Mouse (Mus musculus) olfactory bulb, adult 2 months (tissue): ENCODE results near the gene Tom1l2. TPM values are rescaled to one million over a fixed set of nuclear protein-coding genes. Genes with fewer than 3 reads are reported as not detected.

Experiments used
- H3K27ac ChIP-seq: fragments of 200-500 bp; 2 replicates; pipeline ENCODE4 v1.5.1; 2012; ENCODE audit warnings: low read depth, low read length; ENCODE audit not compliant: insufficient read depth
- H3K4me1 ChIP-seq: fragments of 200-500 bp; 2 replicates; pipeline ENCODE4 v1.6.1; 2012; ENCODE audit warnings: low read length; ENCODE audit not compliant: control insufficient read depth, insufficient read depth
- H3K4me3 ChIP-seq: fragments of 200-500 bp; 2 replicates; pipeline ENCODE4 v1.5.1; 2012; ENCODE audit warnings: mild to moderate bottlenecking, low read depth, low read length, moderate library complexity; ENCODE audit not compliant: insufficient read depth
- CTCF ChIP-seq: fragments of 200-500 bp; IDR thresholded peaks from 2 replicates; pipeline ENCODE4 v1.5.1; 2012; ENCODE audit warnings: low read depth, mild to moderate bottlenecking, low read length, moderate library complexity; ENCODE audit not compliant: insufficient read depth
- POLR2A ChIP-seq: fragments of 200-500 bp; IDR thresholded peaks from 2 replicates; pipeline ENCODE4 v1.6.1; 2012; ENCODE audit warnings: mild to moderate bottlenecking, low read depth, low read length, moderate library complexity; ENCODE audit not compliant: insufficient read depth
- WGBS: fragments of 180-500 bp; shearing (Covaris S2); methylation state at CpG from one replicate; pipeline ENCODE4 v1.1.7; 2018; 5-methylcytosine and 5-hydroxymethylcytosine counted together
- polyA plus RNA-seq: library from polyadenylated mRNA; stranded (reverse); fragments of >200 nt; gene quantifications from 2 replicates; pipeline ENCODE4 v1.2.4, GENCODE M21; 2012; ENCODE audit warnings: low replicate concordance; ENCODE audit not compliant: missing spikeins, insufficient read depth, insufficient read length

The Tom1l2 gene
- polyA plus RNA-seq, 1 experiment, result not detected

- 70% methylated on average over 10 of the region's 10 CpGs for WGBS
- TF ChIP-seq POLR2A (no peak), CTCF (no peak)
- peak overlapping the region; percentile 86 for H3K27ac ChIP-seq
- H3K4me1 ChIP-seq, result peaks cover 27% of the 10 kb centered on the region
- H3K4me3 ChIP-seq, result no peak overlapping the region
These were observed 50.2 kb downstream of the Tom1l2 start for GRCm38 (mm10) chr11:60302354-60303083.

- Histone ChIP-seq H3K4me1 (peaks cover 30% of the 10 kb centered on the region), H3K27ac (peak overlapping the region; percentile 86), H3K4me3 (no peak overlapping the region)
- TF ChIP-seq CTCF, result no peak
- no peak for TF ChIP-seq POLR2A
- 23% methylated on average over 5 of the region's 5 CpGs for WGBS
These were observed 51.0 kb downstream of the Tom1l2 start for GRCm38 (mm10) chr11:60301588-60302208.

DNA sequence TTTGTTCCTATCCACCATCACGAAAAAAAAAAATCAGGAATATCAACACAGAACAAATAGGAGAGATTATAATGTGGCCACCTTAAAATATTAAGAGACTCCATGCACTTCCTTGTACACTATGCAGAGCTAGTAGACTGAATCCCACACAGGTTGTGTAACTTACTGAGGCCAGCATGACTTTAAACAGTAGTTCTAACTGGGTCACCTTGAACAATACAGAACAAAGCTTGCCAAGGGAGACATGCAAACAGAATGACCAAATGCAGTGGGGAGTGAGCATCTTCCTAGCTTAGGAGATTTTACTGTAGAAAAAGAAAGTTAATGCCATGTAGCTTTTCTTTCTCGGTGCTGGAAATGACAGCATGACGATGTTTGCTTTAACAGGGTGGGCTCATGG is 52.4 kb downstream of the Tom1l2 start:
- H3K4me1 ChIP-seq, result peaks cover 27% of the 10 kb centered on the region
- TF ChIP-seq POLR2A, result no peak
- TF ChIP-seq CTCF, result no peak
- peak overlapping the region; percentile 27; the same call in 1 of the 2 replicates for H3K27ac ChIP-seq
- H3K4me3 ChIP-seq, result no peak overlapping the region
- WGBS, result 65% methylated on average over 3 of the region's 3 CpGs

- H3K4me1 ChIP-seq, result peaks cover 28% of the 10 kb centered on the region
- no peak overlapping the region for H3K4me3 ChIP-seq
- no peak for TF ChIP-seq POLR2A
- TF ChIP-seq CTCF, result no peak
- WGBS, result 88% methylated on average over 3 of the region's 3 CpGs
- no peak overlapping the region for H3K27ac ChIP-seq
These were observed 54.9 kb downstream of the Tom1l2 start for GRCm38 (mm10) chr11:60297772-60298171.

GRCm38 (mm10) chr11:60294630-60295313 is 57.9 kb downstream of the Tom1l2 start:
- H3K4me3 ChIP-seq, result no peak overlapping the region
- TF ChIP-seq POLR2A (no peak), CTCF (no peak)
- 54% methylated on average over 5 of the region's 5 CpGs for WGBS
- peaks cover 25% of the 10 kb centered on the region for H3K4me1 ChIP-seq
- H3K27ac ChIP-seq, result peak overlapping the region; percentile 86

GRCm38 (mm10) chr11:60293683-60294629 is 58.7 kb downstream of the Tom1l2 start:
- 31% methylated on average over 6 of the region's 6 CpGs for WGBS
- Histone ChIP-seq H3K27ac (peak overlapping the region; percentile 86), H3K4me3 (no peak overlapping the region), H3K4me1 (peaks cover 25% of the 10 kb centered on the region)
- TF ChIP-seq POLR2A, result no peak
- no peak for TF ChIP-seq CTCF

- H3K4me3 ChIP-seq, result no peak overlapping the region
- no peak overlapping the region for H3K27ac ChIP-seq
- H3K4me1 ChIP-seq, result peaks cover 25% of the 10 kb centered on the region
- WGBS, result 21% methylated on average over 2 of the region's 2 CpGs
- TF ChIP-seq CTCF (no peak), POLR2A (no peak)
These were observed 60.0 kb downstream of the Tom1l2 start for GRCm38 (mm10) chr11:60292718-60293117.

- Histone ChIP-seq H3K27ac (no peak overlapping the region), H3K4me1 (peaks cover 30% of the 10 kb centered on the region), H3K4me3 (no peak overlapping the region)
- WGBS, result 49% methylated on average over 5 of the region's 5 CpGs
- TF ChIP-seq POLR2A (no peak), CTCF (no peak)
These were observed 63.7 kb downstream of the Tom1l2 start for GRCm38 (mm10) chr11:60288980-60289379.

DNA sequence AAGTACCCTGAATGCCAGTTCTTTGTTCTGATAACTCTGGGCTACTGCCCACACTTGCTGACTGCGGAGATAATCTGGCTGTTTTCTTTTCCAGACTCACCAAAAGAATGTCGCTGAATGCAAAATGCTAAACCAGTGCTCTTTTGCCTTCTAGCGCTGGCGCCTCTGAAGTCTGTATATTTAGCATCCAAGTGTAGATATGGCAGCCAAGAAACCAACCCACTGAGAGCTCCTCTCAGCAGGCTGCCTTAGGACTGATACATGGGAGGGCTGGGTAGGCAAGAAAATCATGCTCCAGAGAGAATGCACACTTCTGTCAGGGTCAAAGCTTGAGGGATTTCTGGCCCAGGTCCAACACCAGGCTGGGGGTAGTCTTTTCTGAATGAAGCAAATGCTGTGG is 66.4 kb downstream of the Tom1l2 start:
- H3K27ac ChIP-seq, result peak overlapping the region; percentile 17
- no peak overlapping the region for H3K4me3 ChIP-seq
- TF ChIP-seq POLR2A (no peak), CTCF (no peak)
- 9% methylated on average over 4 of the region's 4 CpGs for WGBS
- peaks cover 21% of the 10 kb centered on the region for H3K4me1 ChIP-seq
